Mouse (Mus musculus) CH12.LX (cell line): ENCODE measurements around the gene Fam168b.

Source experiments
- KAT2A ChIP-seq: IDR thresholded peaks from 2 replicates; pipeline ENCODE4 v1.6.1; 2012; ENCODE audit warnings: low read length, improper control_type of control experiment, inconsistent platforms; ENCODE audit not compliant: insufficient replicate concordance
- RAD21 ChIP-seq: IDR thresholded peaks from 2 replicates; pipeline ENCODE4 v1.6.1; 2011; ENCODE audit warnings: low read depth, mild to moderate bottlenecking, low read length, improper control_type of control experiment, moderate library complexity
- SIN3A ChIP-seq: IDR thresholded peaks from 2 replicates; pipeline ENCODE4 v1.6.1; 2012; ENCODE audit warnings: low read length, improper control_type of control experiment, inconsistent platforms

GRCm38 (mm10) chr1:34873551-34873950, 30.7 kb upstream of the Fam168b start:
- TF ChIP-seq KAT2A: no peak
- no peak for TF ChIP-seq SIN3A
- no peak for TF ChIP-seq RAD21
